Mouse (Mus musculus) brown adipose tissue, adult 24 weeks (tissue): ENCODE results near the gene Gm5447. TPM values are rescaled to one million over a fixed set of nuclear protein-coding genes. Genes with fewer than 3 reads are reported as not detected.

Source experiments
- H3K27ac ChIP-seq: fragments of 200-500 bp; replicated peaks from 2 replicates; pipeline ENCODE4 v1.5.1; 2012; ENCODE audit warnings: low read depth, mild to moderate bottlenecking, low read length
- H3K4me1 ChIP-seq: fragments of 200-500 bp; 2 replicates; pipeline ENCODE4 v1.6.1; 2012; ENCODE audit warnings: low read length, mixed read lengths; ENCODE audit not compliant: control insufficient read depth, insufficient read depth, insufficient read length
- H3K4me3 ChIP-seq: fragments of 200-500 bp; 2 replicates; pipeline ENCODE4 v1.5.1; 2012; ENCODE audit warnings: low read depth, mild to moderate bottlenecking, low read length, moderate library complexity; ENCODE audit not compliant: insufficient read depth
- polyA plus RNA-seq: library from polyadenylated mRNA; stranded (reverse); fragments of >200 nt; gene quantifications from 2 replicates; pipeline ENCODE4 v1.2.4, GENCODE M21; 2012; ENCODE audit not compliant: missing spikeins, insufficient read depth, insufficient read length

The Gm5447 gene
- polyA plus RNA-seq, 1 experiment, result not detected

DNA sequence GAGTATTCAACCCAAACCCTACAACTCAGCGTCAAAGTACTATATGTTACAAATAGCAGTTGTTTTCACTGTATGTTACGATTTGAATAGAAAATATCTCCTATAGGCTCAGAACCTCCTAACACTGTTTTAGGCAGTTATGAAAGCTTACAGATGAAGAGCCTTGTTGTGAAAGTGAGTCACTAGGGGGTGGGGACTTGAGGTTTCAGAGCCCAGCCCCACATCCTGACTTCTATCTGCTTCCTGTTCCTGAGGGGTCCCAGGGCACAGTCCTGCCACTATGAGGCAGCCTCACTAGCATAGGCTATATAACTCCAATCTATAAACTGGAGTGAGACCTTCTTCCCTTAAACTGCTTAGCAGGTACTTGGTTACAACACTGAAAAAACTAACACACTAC is 1.9 kb upstream of the Gm5447 start:
- Histone ChIP-seq H3K4me1 (no peaks in the 10 kb centered on the region; the same call in none of the 2 replicates), H3K4me3 (no peak overlapping the region), H3K27ac (no peak overlapping the region)

DNA sequence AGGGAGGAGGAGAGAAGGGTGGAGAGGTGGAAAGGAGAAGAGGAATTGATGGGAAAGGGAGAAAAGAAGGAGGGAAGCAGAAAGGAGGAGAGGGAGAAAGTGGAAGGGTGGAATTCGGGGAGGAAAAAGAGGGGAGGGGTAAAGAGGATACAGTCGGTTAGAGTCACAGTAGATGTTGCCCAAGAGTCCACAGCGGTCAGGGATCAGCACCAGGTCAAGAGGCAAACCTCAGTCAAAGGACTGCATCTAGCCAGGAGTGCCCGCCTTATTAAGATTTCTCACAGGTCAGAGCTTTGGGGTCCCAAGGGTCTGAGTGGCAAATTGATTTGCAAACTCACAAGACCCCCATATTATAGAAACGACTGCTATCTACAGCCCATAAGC is 235 bp downstream of the Gm5447 start:
- Histone ChIP-seq H3K4me3 (peak overlapping the region; percentile 94), H3K4me1 (no peaks in the 10 kb centered on the region; the same call in none of the 2 replicates), H3K27ac (peak overlapping the region; percentile 24)

DNA sequence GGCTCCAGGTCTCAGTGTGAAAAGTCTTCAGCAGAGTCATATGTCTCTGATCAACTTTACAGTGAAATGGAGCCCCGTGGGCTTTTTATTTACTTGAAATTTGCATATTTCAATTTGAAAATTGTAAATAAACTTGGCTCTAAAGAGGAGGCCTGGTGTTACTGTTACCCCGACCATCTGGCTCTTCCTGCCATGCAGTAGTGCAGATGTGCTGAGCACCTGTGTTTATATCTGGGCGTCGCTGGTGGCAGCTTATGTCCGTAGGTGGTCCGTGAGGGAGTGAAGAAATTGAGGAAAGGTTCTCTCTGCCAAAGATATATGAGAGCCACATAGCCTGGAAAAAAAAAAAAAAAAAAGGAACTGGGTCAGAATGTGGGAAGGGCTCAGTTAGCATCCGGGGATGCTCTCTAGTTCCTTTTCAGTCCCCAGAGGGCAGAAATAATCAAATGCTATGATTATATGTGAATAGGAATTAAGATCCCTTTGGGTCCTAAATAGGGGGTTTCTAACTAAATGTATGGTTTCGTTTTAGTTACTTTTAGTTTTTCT is 2.6 kb downstream of the Gm5447 start:
- Histone ChIP-seq H3K4me3 (no peak overlapping the region), H3K4me1 (no peaks in the 10 kb centered on the region; the same call in none of the 2 replicates), H3K27ac (no peak overlapping the region)

DNA sequence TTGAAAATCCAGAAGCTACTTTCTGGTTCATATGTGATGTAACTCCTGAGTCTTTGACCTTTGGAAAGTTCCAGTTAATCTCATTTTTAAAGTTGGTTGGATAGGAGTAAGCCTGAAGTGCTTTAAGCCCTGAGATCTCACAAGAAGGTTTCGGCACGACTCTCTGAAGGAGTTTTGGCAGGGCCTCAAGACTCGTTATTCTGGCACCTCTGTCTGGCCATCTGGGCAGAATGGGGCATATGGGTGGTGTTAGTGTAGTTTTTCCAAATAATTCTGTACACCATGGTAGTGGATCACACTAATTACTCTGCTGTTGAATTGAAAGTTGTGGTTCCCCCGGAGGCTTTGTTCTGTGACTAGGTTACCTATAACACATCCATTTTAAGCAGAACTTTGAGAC is 4.2 kb downstream of the Gm5447 start:
- Histone ChIP-seq H3K4me3 (no peak overlapping the region), H3K4me1 (no peaks in the 10 kb centered on the region; the same call in 1 of the 2 replicates), H3K27ac (no peak overlapping the region)

DNA sequence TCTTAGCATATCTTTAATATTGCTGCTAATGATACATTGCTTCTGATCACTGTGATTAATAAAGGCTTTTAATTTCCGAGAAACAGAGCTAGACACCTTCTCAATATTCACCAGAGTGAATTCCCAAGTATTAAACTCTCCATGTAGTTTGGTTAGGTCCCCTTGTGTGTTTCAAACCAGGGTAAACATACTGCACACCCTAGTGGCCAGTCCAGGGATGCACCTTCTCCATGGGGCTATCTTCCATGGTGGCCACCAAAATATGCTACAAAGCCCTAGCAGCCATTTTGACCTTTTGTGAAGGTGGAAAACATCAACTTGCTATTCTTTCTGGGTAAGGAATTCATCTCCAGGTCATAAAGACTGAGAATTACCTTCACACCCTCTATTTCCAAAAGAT is 7.7 kb downstream of the Gm5447 start:
- Histone ChIP-seq H3K4me1 (no peaks in the 10 kb centered on the region), H3K4me3 (no peak overlapping the region), H3K27ac (no peak overlapping the region)

DNA sequence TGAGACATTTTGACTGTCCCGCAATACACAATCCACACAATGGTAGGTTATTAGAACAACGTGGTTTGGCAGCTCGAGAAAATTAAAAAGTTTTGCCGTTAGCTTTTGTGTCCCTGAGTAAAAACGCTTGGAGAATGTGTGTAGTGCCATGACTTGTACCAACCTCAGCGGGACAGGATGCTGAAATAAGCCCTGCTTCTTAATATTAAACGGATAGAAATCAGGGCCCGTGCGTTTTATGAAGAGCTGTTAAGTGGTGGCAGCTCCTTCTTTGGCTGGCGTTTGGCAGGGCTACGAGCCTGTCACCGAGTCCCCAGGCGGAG is 11.2 kb downstream of the Gm5447 start:
- Histone ChIP-seq H3K4me1 (no peaks in the 10 kb centered on the region), H3K27ac (peak overlapping the region; percentile 85), H3K4me3 (peak overlapping the region; percentile 75)

DNA sequence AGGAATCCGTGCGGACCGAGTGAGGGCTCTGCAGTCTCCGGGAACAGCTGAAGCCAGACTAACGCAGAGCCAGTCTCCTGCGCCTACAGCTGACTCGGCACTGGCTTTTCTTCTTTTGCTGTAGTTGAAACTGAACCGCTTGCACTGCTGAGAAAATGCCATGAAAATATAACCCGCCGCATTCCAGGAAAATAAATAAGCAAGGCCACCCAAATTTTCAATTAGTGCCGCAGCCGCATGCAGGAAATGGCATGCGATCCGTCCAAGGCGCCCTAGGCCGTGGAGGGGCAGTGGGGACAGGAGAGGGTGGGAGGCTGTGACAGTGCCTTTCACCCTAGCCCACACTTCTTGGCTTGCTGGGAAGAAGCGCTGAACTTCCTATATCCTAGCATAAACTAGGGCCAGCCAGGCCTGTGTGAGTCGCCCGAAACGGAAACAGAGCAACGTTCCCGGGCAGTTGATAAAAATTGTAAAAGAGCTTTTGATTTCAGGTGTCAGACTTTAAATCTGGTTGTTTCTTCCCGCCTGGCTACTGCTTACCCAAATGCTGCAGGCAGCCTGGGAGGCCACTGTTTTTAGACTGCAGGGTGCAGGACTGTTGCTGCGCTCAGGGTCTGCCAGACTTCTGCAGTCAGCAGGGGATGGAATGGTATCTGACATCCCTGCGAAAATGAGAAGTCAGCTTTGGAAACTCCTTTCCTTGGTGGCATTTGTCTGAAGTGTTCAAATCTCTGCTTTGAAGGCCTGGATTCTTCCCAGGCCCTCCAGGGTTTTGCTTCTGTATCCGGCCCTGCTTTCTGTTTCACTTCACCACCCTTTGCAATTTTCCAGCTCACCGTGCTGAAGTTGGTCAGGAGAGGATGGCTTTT is 11.8 kb downstream of the Gm5447 start:
- Histone ChIP-seq H3K27ac (peak overlapping the region; percentile 85), H3K4me3 (peak overlapping the region; percentile 75), H3K4me1 (no peaks in the 10 kb centered on the region)

DNA sequence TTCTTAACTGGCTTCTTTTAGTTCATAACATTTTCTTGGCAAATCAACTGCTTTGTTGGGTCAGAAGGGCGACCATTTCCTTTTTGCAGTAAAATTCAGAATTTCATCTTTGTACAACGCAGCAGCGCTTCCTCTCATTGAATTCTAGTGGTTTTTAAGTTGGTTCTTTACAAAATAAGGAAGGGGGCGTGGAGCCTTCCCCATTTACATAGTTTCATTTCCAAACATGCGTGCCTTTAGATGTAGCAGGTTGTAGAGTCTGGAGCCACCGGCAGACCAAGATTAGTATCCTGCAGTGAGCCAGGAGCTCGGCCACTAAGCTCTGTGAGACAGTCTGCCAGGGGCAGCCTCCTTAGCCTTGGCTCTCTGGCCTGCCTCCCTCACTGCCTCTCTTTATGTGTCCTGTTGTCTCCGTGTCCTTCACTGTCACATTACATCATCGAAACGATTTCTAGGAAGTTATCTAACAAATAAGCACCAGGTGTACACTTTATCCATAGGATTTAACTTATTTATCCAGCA is 13.0 kb downstream of the Gm5447 start:
- Histone ChIP-seq H3K4me3 (peak overlapping the region; percentile 75; the same call in 1 of the 2 replicates), H3K27ac (peak overlapping the region; percentile 41), H3K4me1 (no peaks in the 10 kb centered on the region)

- no peak overlapping the region for H3K27ac ChIP-seq
- no peak overlapping the region for H3K4me3 ChIP-seq
- H3K4me1 ChIP-seq, result no peaks in the 10 kb centered on the region
Observed at GRCm38 (mm10) chr13:30987686-30988085, 13.7 kb downstream of the Gm5447 start.

DNA sequence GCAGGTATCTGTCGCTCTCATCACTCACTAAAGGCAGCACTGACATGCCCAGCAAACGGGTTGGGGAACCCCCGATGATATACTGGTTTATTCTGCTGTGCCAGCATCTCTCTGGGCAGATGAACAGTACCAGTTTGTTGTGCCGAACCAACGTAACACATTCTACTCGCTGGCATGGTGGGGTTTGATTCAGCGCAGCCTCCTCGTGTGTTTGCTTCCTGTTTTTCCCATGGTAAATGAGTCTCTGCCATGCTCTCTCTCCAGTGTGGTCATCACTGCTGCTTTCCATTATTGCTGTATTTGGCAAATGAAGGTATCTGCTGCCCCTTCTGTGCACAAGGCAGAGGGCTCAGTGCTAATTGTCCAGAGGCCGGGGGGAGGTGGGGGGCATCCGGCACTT is 15.7 kb downstream of the Gm5447 start:
- no peak overlapping the region for H3K27ac ChIP-seq
- no peaks in the 10 kb centered on the region for H3K4me1 ChIP-seq
- H3K4me3 ChIP-seq, result no peak overlapping the region

DNA sequence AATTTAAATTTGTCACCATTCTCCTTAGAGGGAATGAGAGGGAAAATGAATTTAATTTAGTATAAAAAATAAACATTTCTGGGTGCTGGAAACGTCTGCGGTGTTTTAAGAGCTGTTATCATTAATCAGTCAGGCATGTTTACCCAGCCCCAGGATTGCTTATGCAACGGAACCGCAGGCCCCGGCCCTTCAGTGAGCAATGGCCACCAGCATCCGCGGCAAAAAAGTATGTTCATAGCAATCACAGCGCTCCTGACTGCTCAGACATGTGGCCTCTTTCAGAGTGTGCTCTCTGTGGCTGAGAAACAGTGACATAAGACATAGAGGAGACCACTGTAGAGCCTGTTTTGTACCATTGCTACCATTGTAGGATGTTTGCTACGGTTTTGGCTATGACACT is 16.2 kb downstream of the Gm5447 start:
- no peaks in the 10 kb centered on the region for H3K4me1 ChIP-seq
- H3K27ac ChIP-seq, result no peak overlapping the region
- no peak overlapping the region for H3K4me3 ChIP-seq

GRCm38 (mm10) chr13:30993819-30994218 is 19.8 kb downstream of the Gm5447 start:
- Histone ChIP-seq H3K27ac (no peak overlapping the region), H3K4me3 (no peak overlapping the region), H3K4me1 (no peaks in the 10 kb centered on the region)

DNA sequence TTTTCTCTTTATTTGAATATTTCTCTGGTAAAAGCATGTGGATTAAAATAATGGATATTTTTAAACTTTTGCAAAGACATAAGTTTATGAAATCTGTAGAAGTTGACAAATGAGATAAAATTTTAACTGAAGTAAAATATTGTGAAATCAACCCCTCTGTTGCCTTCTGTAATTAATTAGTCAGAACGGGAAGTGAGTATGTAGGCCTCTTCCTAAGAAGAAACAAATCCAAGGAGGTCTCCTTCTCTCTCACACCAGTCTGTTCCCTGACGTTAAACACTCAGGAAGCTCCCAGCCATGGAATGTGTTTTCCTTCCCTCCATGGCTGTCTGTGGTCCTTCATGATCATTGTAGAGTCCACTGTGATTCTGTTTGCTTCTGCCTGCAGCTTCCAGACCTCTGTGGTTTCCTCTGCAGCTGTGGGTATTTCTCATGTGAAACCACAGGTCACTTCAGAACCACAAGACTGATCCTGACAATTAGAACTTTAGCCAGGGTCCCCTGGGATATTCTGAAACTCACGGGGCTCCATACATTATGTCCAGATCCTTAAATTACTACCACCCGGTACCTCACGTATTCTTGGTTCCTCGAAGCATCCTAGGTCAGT is 20.4 kb downstream of the Gm5447 start:
- no peaks in the 10 kb centered on the region for H3K4me1 ChIP-seq
- H3K4me3 ChIP-seq, result no peak overlapping the region
- no peak overlapping the region for H3K27ac ChIP-seq

GRCm38 (mm10) chr13:30997526-30998253 is 23.7 kb downstream of the Gm5447 start:
- H3K27ac ChIP-seq, result no peak overlapping the region
- H3K4me1 ChIP-seq, result no peaks in the 10 kb centered on the region
- H3K4me3 ChIP-seq, result no peak overlapping the region

DNA sequence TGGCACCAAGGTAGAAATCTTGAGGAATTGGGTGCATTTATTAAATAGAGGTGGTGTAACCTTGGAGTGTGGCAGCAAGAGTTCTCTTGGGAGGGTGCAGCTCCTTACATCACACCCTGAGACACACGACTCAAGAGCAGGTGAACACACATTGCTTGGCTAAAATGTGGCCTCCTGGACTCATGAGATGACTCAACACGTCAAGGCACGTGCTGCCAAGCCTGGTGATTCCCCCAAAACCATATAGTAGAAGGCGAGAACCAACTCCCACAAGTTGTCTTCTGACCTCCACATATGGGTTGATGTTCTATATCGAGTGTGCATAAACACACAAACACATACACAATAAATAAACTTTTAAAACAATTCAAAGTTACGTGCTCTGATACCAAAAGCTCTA is 25.8 kb downstream of the Gm5447 start:
- Histone ChIP-seq H3K4me3 (no peak overlapping the region), H3K4me1 (no peaks in the 10 kb centered on the region), H3K27ac (no peak overlapping the region)
